Mouse (Mus musculus): ENCODE results near the gene Rps26. TPM values are rescaled to one million over a fixed set of nuclear protein-coding genes. Genes with fewer than 3 reads are reported as not detected.
A peak's percentile ranks its signal among the peaks of the same experiment; 100 is the strongest.

Rps26 gene
- total and polyA plus RNA-seq, 2 experiments from 2014 or later: 398 to 1,580 TPM

GRCm38 (mm10) chr10:128613154-128613440, 13.4 kb downstream of the Rps26 start:
- H3K9me3 ChIP-seq (ENCODE audit: low read length): no peaks in the 10 kb centered on the region
- no peak for ATAC-seq (ENCODE audit: low FRiP score)
- no peaks in the 10 kb centered on the region for H3K4me1 ChIP-seq (ENCODE audit: insufficient read depth, low read length)
- no peaks in the 10 kb centered on the region for H3K36me3 ChIP-seq (ENCODE audit: insufficient read depth, low read length)
- H3K27me3 ChIP-seq (ENCODE audit: insufficient read depth, low read length): no peaks in the 10 kb centered on the region
- no peak overlapping the region for H3K4me2 ChIP-seq (ENCODE audit: low read depth, low read length, poor library complexity, severe bottlenecking)
- DNase-seq (ENCODE audit: low spot score): no peak
- 39% methylated on average over 6 of the region's 6 CpGs for WGBS
- TF ChIP-seq CTCF (IDR thresholded peaks at IDR 0.05): no peak
- H3K4me3 ChIP-seq (ENCODE audit: low read depth, low read length): no peak overlapping the region
- no peak overlapping the region for H3K27ac ChIP-seq (ENCODE audit: low read depth, low read length)
- no peak overlapping the region for H3K9ac ChIP-seq (replicated peaks; ENCODE audit: low read length, poor library complexity, severe bottlenecking)

GRCm38 (mm10) chr10:128612433-128613153, 14.0 kb downstream of the Rps26 start:
- peak; percentile 89 for DNase-seq (ENCODE audit: low spot score)
- Histone ChIP-seq H3K27ac (ENCODE audit: low read depth, low read length) (no peak overlapping the region), H3K9ac (replicated peaks; ENCODE audit: low read length, poor library complexity, severe bottlenecking) (no peak overlapping the region), H3K4me2 (ENCODE audit: low read depth, low read length, poor library complexity, severe bottlenecking) (no peak overlapping the region), H3K4me3 (ENCODE audit: low read depth, low read length) (no peak overlapping the region), H3K4me1 (ENCODE audit: insufficient read depth, low read length) (no peaks in the 10 kb centered on the region), H3K36me3 (ENCODE audit: insufficient read depth, low read length) (no peaks in the 10 kb centered on the region), H3K9me3 (ENCODE audit: low read length) (no peaks in the 10 kb centered on the region), H3K27me3 (ENCODE audit: insufficient read depth, low read length) (no peaks in the 10 kb centered on the region)
- WGBS: 15% methylated on average over 16 of the region's 16 CpGs
- peak; percentile 91 for TF ChIP-seq CTCF (IDR thresholded peaks at IDR 0.05)
- ATAC-seq (ENCODE audit: low FRiP score): peak; percentile 44; the same call in 1 of the 2 replicates

GRCm38 (mm10) chr10:128606483-128606882, 20.1 kb downstream of the Rps26 start:
- TF ChIP-seq CTCF (IDR thresholded peaks at IDR 0.05): no peak
- Histone ChIP-seq H3K9me3 (ENCODE audit: low read length) (no peaks in the 10 kb centered on the region), H3K4me3 (ENCODE audit: low read depth, low read length) (no peak overlapping the region), H3K4me2 (ENCODE audit: low read depth, low read length, poor library complexity, severe bottlenecking) (no peak overlapping the region), H3K36me3 (ENCODE audit: insufficient read depth, low read length) (no peaks in the 10 kb centered on the region), H3K4me1 (ENCODE audit: insufficient read depth, low read length) (no peaks in the 10 kb centered on the region), H3K27me3 (ENCODE audit: insufficient read depth, low read length) (no peaks in the 10 kb centered on the region), H3K9ac (replicated peaks; ENCODE audit: low read length, poor library complexity, severe bottlenecking) (no peak overlapping the region), H3K27ac (ENCODE audit: low read depth, low read length) (no peak overlapping the region)
- WGBS: 49% methylated on average over 2 of the region's 2 CpGs
- ATAC-seq (ENCODE audit: low FRiP score) (no peak), DNase-seq (ENCODE audit: low spot score) (no peak)

- ATAC-seq (ENCODE audit: low FRiP score) (no peak), DNase-seq (ENCODE audit: low spot score) (no peak)
- no peak overlapping the region for H3K27ac ChIP-seq (ENCODE audit: low read depth, low read length)
- no peak overlapping the region for H3K4me2 ChIP-seq (ENCODE audit: low read depth, low read length, poor library complexity, severe bottlenecking)
- H3K36me3 ChIP-seq (ENCODE audit: insufficient read depth, low read length): no peaks in the 10 kb centered on the region
- TF ChIP-seq CTCF (IDR thresholded peaks at IDR 0.05): no peak
- WGBS: 84% methylated on average over 4 of the region's 4 CpGs
- no peaks in the 10 kb centered on the region for H3K4me1 ChIP-seq (ENCODE audit: insufficient read depth, low read length)
- no peaks in the 10 kb centered on the region for H3K27me3 ChIP-seq (ENCODE audit: insufficient read depth, low read length)
- H3K9me3 ChIP-seq (ENCODE audit: low read length): no peaks in the 10 kb centered on the region
- no peak overlapping the region for H3K4me3 ChIP-seq (ENCODE audit: low read depth, low read length)
- H3K9ac ChIP-seq (replicated peaks; ENCODE audit: low read length, poor library complexity, severe bottlenecking): no peak overlapping the region
These were observed 23.9 kb downstream of the Rps26 start for GRCm38 (mm10) chr10:128602470-128603128.

GRCm38 (mm10) chr10:128601499-128601898, 25.0 kb downstream of the Rps26 start:
- Histone ChIP-seq H3K4me2 (ENCODE audit: low read depth, low read length, poor library complexity, severe bottlenecking) (no peak overlapping the region), H3K9me3 (ENCODE audit: low read length) (no peaks in the 10 kb centered on the region), H3K27me3 (ENCODE audit: insufficient read depth, low read length) (no peaks in the 10 kb centered on the region), H3K9ac (replicated peaks; ENCODE audit: low read length, poor library complexity, severe bottlenecking) (no peak overlapping the region), H3K27ac (ENCODE audit: low read depth, low read length) (no peak overlapping the region), H3K4me1 (ENCODE audit: insufficient read depth, low read length) (no peaks in the 10 kb centered on the region), H3K4me3 (ENCODE audit: low read depth, low read length) (no peak overlapping the region), H3K36me3 (ENCODE audit: insufficient read depth, low read length) (no peaks in the 10 kb centered on the region)
- no peak for TF ChIP-seq CTCF (IDR thresholded peaks at IDR 0.05)
- WGBS: 100% methylated on average over 1 of the region's 1 CpGs
- no peak for DNase-seq (ENCODE audit: low spot score)
- ATAC-seq (ENCODE audit: low FRiP score): no peak

GRCm38 (mm10) chr10:128598476-128598875, 28.1 kb downstream of the Rps26 start:
- Histone ChIP-seq H3K27ac (ENCODE audit: low read depth, low read length) (no peak overlapping the region), H3K9ac (replicated peaks; ENCODE audit: low read length, poor library complexity, severe bottlenecking) (no peak overlapping the region)

More at GRCm38 (mm10) chr10:128598476-128598875, 28.1 kb downstream of the Rps26 start:
- Histone ChIP-seq H3K4me3 (ENCODE audit: low read depth, low read length) (no peak overlapping the region), H3K4me2 (ENCODE audit: low read depth, low read length, poor library complexity, severe bottlenecking) (no peak overlapping the region), H3K36me3 (ENCODE audit: insufficient read depth, low read length) (no peaks in the 10 kb centered on the region), H3K27me3 (ENCODE audit: insufficient read depth, low read length) (no peaks in the 10 kb centered on the region), H3K4me1 (ENCODE audit: insufficient read depth, low read length) (no peaks in the 10 kb centered on the region), H3K9me3 (ENCODE audit: low read length) (no peaks in the 10 kb centered on the region)
- ATAC-seq (ENCODE audit: low FRiP score): no peak
- DNase-seq (ENCODE audit: low spot score): no peak
- 88% methylated on average over 2 of the region's 2 CpGs for whole genome bisulfite sequencing
- no peak for TF ChIP-seq CTCF (IDR thresholded peaks at IDR 0.05)
